In genomic region chr5:34430776-34431175, GRCm38 (mm10) we compare ENCODE assay signal across 13 mouse cellular contexts.
"Had no signal": no experiment of that assay in that cellular context is flagged by ENCODE, and none has a peak within 500 bp of the region (broad histone marks: within the 10 kb centered on the region; RNA-seq: fewer than 3 reads in every experiment).

No protein-coding gene starts in this region.

- H3K4me2 ChIP-seq: limb, embryonic 12.5 days; midbrain, embryonic 12.5 days; neural tube, embryonic 13.5 days had no signal

- ATAC-seq: midbrain, embryonic 16.5 days had no signal

- H3K27ac ChIP-seq: layer of hippocampus, adult 2 months; limb, embryonic 12.5 days; liver, embryonic 14.5 days; midbrain, embryonic 12.5 days; neural tube, embryonic 13.5 days; stomach, postnatal 0 days had no signal

- H3K4me1 ChIP-seq: limb, embryonic 12.5 days; midbrain, embryonic 12.5 days had no signal

- H3K9ac ChIP-seq: limb, embryonic 12.5 days; liver, embryonic 14.5 days; midbrain, embryonic 12.5 days; neural tube, embryonic 13.5 days had no signal

- H3K9me3 ChIP-seq: limb, embryonic 12.5 days; midbrain, embryonic 12.5 days; neural tube, embryonic 13.5 days had no signal

- DNase-seq: kidney, postnatal 4 days; liver; lung, adult 18-20 months; right cerebral cortex, adult 18-20 months; thymus, adult 18-20 months; thymus, postnatal 14 days had no signal

- H3K4me3 ChIP-seq: layer of hippocampus, adult 2 months; limb, embryonic 12.5 days; midbrain, embryonic 12.5 days; neural tube, embryonic 13.5 days had no signal

- H3K27me3 ChIP-seq: limb, embryonic 12.5 days; midbrain, embryonic 12.5 days; neural tube, embryonic 13.5 days had no signal
